Mouse (Mus musculus): Measurements from ENCODE around the gene Ank2.

Gene Ank2

GRCm38 (mm10) chr3:127498742-127499400, at the start of gene Ank2:
Gene Ank2 (minus strand): TSS chr3:127499350.
- DNase-seq (ENCODE audit: low spot score) = peak; percentile 22

- DNase-seq (ENCODE audit: low spot score) = no peak
Measured at GRCm38 (mm10) chr3:127547882-127548281, 48.7 kb upstream of the Ank2 start.

GRCm38 (mm10) chr3:127544610-127545121, 45.5 kb upstream of the Ank2 start:
- no peak for DNase-seq (ENCODE audit: low spot score)

- DNase-seq (ENCODE audit: low spot score) = no peak
Measured at GRCm38 (mm10) chr3:127543976-127544375, 44.8 kb upstream of the Ank2 start.

GRCm38 (mm10) chr3:127539193-127539592, 40.0 kb upstream of the Ank2 start:
- DNase-seq (ENCODE audit: low spot score) = no peak

GRCm38 (mm10) chr3:127530293-127530692, 31.1 kb upstream of the Ank2 start:
- DNase-seq (ENCODE audit: low spot score) = no peak

- no peak for DNase-seq (ENCODE audit: low spot score)
Measured at GRCm38 (mm10) chr3:127529824-127530223, 30.7 kb upstream of the Ank2 start.

GRCm38 (mm10) chr3:127529210-127529609, 30.1 kb upstream of the Ank2 start:
- DNase-seq (ENCODE audit: low spot score) = no peak

- DNase-seq (ENCODE audit: low spot score) = no peak
Measured at GRCm38 (mm10) chr3:127527465-127528034, 28.4 kb upstream of the Ank2 start.

GRCm38 (mm10) chr3:127525188-127525819, 26.2 kb upstream of the Ank2 start:
- no peak for DNase-seq (ENCODE audit: low spot score)

GRCm38 (mm10) chr3:127521156-127521555, 22.0 kb upstream of the Ank2 start:
- DNase-seq (ENCODE audit: low spot score) = no peak

GRCm38 (mm10) chr3:127520300-127520699, 21.1 kb upstream of the Ank2 start:
- no peak for DNase-seq (ENCODE audit: low spot score)

GRCm38 (mm10) chr3:127515251-127515650, 16.1 kb upstream of the Ank2 start:
- DNase-seq (ENCODE audit: low spot score) = no peak

- DNase-seq (ENCODE audit: low spot score) = no peak
Measured at GRCm38 (mm10) chr3:127513699-127514098, 14.5 kb upstream of the Ank2 start.

GRCm38 (mm10) chr3:127512794-127513335, 13.7 kb upstream of the Ank2 start:
- DNase-seq (ENCODE audit: low spot score) = no peak

- no peak for DNase-seq (ENCODE audit: low spot score)
Measured at GRCm38 (mm10) chr3:127511786-127512746, 12.9 kb upstream of the Ank2 start.

- DNase-seq (ENCODE audit: low spot score) = no peak
Measured at GRCm38 (mm10) chr3:127507878-127508783, 9.0 kb upstream of the Ank2 start.

GRCm38 (mm10) chr3:127498197-127498741, 881 bp downstream of the Ank2 start:
- DNase-seq (ENCODE audit: low spot score) = no peak

GRCm38 (mm10) chr3:127492663-127493062, 6.5 kb downstream of the Ank2 start:
- DNase-seq (ENCODE audit: low spot score) = no peak

- no peak for DNase-seq (ENCODE audit: low spot score)
Measured at GRCm38 (mm10) chr3:127487302-127487701, 11.8 kb downstream of the Ank2 start.
